Mouse (Mus musculus) bone marrow macrophage, adult 2 months (primary cell): ENCODE results near the gene 4930590J08Rik. TPM values are rescaled to one million over a fixed set of nuclear protein-coding genes. Genes with fewer than 3 reads are reported as not detected.
"Not testable (repeated sequence)": the region's sequence is repeated elsewhere in the genome, so short reads cannot be mapped to it uniquely, and the experiment has no call there.

Experiments
- H3K27ac ChIP-seq: 2 replicates; pipeline ENCODE4 v1.5.1; 2012; ENCODE audit warnings: low read depth, low read length; ENCODE audit not compliant: insufficient read depth
- H3K4me1 ChIP-seq: 2 replicates; pipeline ENCODE4 v1.6.1; 2012; ENCODE audit warnings: low read length; ENCODE audit not compliant: control insufficient read depth, insufficient read depth
- H3K4me3 ChIP-seq: 2 replicates; pipeline ENCODE4 v1.5.1; 2012; ENCODE audit warnings: mild to moderate bottlenecking, low read length, moderate library complexity; ENCODE audit not compliant: insufficient read depth
- CTCF ChIP-seq: IDR thresholded peaks from 2 replicates; pipeline ENCODE4 v1.5.1; 2012; ENCODE audit warnings: low read depth, mild to moderate bottlenecking, low read length, moderate library complexity
- POLR2A ChIP-seq: IDR thresholded peaks from 2 replicates; pipeline ENCODE4 v1.6.1; 2012; ENCODE audit warnings: mild to moderate bottlenecking, low read depth, low read length, borderline replicate concordance
- polyA plus RNA-seq: library from polyadenylated mRNA; stranded (reverse); fragments of >200 nt; gene quantifications from 2 replicates; pipeline ENCODE4 v1.2.4, GENCODE M21; 2012; ENCODE audit not compliant: missing spikeins, insufficient read depth, insufficient read length

Gene 4930590J08Rik
- polyA plus RNA-seq: 0.46 TPM in 1 of 2 replicates, not detected in the other

GRCm38 (mm10) chr6:91902509-91902908, at the start of gene 4930590J08Rik:
Gene 4930590J08Rik, plus strand, starts transcription at chr6:91902809.
- not testable (repeated sequence) for H3K4me3 ChIP-seq, H3K27ac ChIP-seq, H3K4me1 ChIP-seq

DNA sequence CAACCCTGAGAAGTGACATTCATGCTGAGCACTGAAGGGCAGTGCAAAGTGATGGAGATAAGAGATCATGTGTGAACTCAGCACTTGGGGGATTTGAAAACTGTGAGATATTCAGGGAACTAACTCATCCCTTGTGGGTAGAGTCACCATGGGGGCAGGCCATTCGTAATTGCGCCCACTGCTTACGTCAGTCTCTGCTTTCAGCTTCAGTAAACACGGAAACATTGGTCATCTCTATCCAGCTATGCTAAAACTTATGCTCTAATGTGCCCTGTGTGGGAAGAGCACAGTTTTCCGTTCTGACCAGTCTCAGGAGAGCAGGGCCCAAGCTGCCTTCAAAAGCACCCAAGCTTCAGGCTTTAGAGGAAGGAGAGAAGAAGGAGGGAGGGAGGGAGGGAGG, 44.3 kb upstream of the 4930590J08Rik start:
- no peak overlapping the region for H3K4me3 ChIP-seq
- H3K4me1 ChIP-seq: no peaks in the 10 kb centered on the region
- no peak overlapping the region for H3K27ac ChIP-seq
- TF ChIP-seq POLR2A (no peak), CTCF (no peak)

- TF ChIP-seq POLR2A (no peak), CTCF (no peak)
- no peak overlapping the region for H3K27ac ChIP-seq
- H3K4me3 ChIP-seq: no peak overlapping the region
- no peaks in the 10 kb centered on the region for H3K4me1 ChIP-seq
Observed at GRCm38 (mm10) chr6:91862848-91863247, 39.8 kb upstream of the 4930590J08Rik start.

DNA sequence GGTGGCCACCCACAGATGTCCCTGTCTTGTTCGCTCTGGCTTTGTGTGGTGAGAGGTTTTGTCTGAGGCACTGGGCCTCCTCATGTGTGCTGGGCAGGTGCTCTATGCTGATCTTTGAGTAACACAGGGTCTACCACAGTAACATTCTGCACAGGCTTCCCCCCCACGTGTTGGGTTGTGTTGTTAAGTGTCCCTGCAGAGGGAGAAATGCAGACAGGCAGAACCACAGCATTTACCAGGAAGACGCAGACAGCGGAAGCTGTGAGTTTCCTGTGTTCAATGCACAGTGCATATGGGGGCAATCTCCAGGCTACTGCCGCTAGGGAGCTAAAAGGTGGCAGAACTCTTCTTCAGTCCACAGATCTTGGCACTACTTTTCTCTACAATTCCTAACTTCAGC, 38.0 kb upstream of the 4930590J08Rik start:
- Histone ChIP-seq H3K4me3 (no peak overlapping the region), H3K4me1 (no peaks in the 10 kb centered on the region), H3K27ac (no peak overlapping the region)
- no peak for TF ChIP-seq POLR2A
- TF ChIP-seq CTCF: no peak

GRCm38 (mm10) chr6:91865601-91866000, 37.0 kb upstream of the 4930590J08Rik start:
- H3K4me3 ChIP-seq: no peak overlapping the region
- TF ChIP-seq POLR2A (no peak), CTCF (no peak)
- H3K4me1 ChIP-seq: no peaks in the 10 kb centered on the region
- no peak overlapping the region for H3K27ac ChIP-seq

GRCm38 (mm10) chr6:91868091-91868490, 34.5 kb upstream of the 4930590J08Rik start:
- Histone ChIP-seq H3K4me3 (no peak overlapping the region), H3K4me1 (no peaks in the 10 kb centered on the region), H3K27ac (no peak overlapping the region)
- TF ChIP-seq POLR2A (no peak), CTCF (no peak)

DNA sequence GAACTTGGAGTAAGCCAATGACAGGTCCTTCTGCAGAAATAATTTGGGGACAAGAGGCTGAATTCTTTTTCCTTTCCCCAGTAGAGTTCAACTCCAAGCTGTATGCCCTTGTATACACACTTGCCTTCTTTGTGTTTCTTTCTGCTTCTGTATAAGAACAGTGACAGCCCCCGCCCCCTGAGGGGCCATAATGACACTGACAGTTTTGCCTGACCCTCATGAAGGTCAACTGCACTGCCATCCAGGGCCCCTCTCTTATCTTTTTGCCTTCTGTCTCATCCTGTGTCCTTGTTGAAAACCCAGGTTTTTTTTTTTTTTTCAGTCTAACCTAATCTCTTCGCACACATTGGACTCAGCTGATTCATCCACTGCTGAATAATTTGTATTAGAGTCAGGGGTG, 29.8 kb upstream of the 4930590J08Rik start:
- no peak for TF ChIP-seq CTCF
- TF ChIP-seq POLR2A: no peak
- Histone ChIP-seq H3K4me1 (peaks cover 3% of the 10 kb centered on the region), H3K27ac (no peak overlapping the region)

DNA sequence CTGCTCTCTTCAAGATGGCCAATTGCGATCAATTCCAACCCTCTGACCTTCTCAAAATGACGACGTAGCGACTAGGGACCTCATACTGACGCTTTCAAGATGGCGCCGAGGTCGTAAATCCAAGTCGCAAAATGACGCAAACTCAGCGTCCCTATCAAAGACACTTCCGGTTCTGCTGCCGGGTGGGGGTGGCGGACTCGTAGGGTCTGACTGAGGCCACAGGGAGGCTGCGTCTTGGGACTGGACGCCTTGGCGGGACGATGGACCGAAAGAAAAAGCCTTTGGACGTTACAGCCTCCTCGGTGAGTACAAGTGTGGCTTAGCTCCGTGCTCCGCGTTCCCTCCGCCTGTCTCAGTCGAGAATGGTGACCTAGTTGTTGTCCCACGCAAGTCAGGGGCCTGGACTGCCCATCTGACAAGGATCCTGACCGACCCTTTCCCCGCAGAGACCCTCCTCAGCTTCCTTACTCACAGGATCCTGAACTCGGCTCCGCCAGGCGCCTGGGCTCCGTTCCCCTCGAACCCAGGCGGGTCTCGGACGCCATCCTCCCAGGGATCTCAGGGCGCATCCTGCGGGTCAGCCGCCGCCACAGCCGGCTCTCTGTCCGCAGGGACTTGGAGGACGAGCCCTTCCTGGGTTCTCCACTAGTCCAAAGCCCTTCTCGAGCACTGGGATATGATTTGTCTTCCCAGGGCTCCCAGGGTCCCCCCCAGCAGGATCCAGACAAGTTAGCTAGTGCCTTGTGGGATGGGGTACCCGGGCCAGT, 24.5 kb upstream of the 4930590J08Rik start, which contains the start of gene Ccdc174:
TSS of gene Ccdc174 (plus strand) at position 169 of the 767 bp plus-strand sequence.
- TF ChIP-seq CTCF: no peak
- TF ChIP-seq POLR2A: no peak
- H3K4me1 ChIP-seq: peaks cover 3% of the 10 kb centered on the region
- H3K27ac ChIP-seq: peak within 1 kb of the TSS; percentile 5
- H3K4me3 ChIP-seq: peak within 1 kb of the TSS; percentile 70

More for the DNA sequence above, 29.8 kb upstream of the 4930590J08Rik start:
- no peak overlapping the region for H3K4me3 ChIP-seq

GRCm38 (mm10) chr6:91883859-91884258, 18.8 kb upstream of the 4930590J08Rik start:
- Histone ChIP-seq H3K27ac (no peak overlapping the region), H3K4me3 (no peak overlapping the region), H3K4me1 (no peaks in the 10 kb centered on the region)
- TF ChIP-seq CTCF: no peak
- TF ChIP-seq POLR2A: no peak

- Histone ChIP-seq H3K4me1 (no peaks in the 10 kb centered on the region), H3K4me3 (no peak overlapping the region), H3K27ac (no peak overlapping the region)
- TF ChIP-seq POLR2A (no peak), CTCF (no peak)
Observed at GRCm38 (mm10) chr6:91889255-91889906, 13.2 kb upstream of the 4930590J08Rik start.
